Mouse (Mus musculus): Measurements from ENCODE around the gene 4921511C20Rik.

The 4921511C20Rik gene

DNA sequence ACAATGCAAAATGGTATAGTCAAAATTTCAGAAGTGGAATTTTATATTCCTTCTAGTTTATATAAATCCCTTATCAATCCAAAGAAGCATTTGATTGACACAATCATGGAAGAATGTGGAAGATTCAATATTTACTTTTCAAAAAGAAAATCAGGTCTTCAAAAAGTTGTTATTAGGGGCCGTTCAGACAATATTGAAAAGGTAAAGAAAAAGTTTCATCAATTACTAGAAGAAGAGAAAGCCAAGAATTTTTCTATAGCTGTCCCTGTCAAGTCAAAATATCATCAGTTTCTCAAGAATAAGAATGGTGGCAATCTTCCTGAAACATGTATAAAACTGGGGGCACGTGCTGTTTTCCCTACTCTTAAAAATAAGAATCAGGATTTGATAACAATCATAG is at the start of gene 4921511C20Rik:
Gene 4921511C20Rik (plus strand): TSS at position 301 of the 400 bp plus-strand sequence.
- no peak for DNase-seq

Measured in kidney, postnatal 36 days (tissue).